Mouse (Mus musculus): Measurements from ENCODE around the gene Cpsf6. TPM values are rescaled to one million over a fixed set of nuclear protein-coding genes. Genes with fewer than 3 reads are reported as not detected.
A peak's percentile ranks its signal among the peaks of the same experiment; 100 is the strongest.

Gene Cpsf6
- total RNA-seq, 1 experiment from 2014 or later, result 129 TPM

DNA sequence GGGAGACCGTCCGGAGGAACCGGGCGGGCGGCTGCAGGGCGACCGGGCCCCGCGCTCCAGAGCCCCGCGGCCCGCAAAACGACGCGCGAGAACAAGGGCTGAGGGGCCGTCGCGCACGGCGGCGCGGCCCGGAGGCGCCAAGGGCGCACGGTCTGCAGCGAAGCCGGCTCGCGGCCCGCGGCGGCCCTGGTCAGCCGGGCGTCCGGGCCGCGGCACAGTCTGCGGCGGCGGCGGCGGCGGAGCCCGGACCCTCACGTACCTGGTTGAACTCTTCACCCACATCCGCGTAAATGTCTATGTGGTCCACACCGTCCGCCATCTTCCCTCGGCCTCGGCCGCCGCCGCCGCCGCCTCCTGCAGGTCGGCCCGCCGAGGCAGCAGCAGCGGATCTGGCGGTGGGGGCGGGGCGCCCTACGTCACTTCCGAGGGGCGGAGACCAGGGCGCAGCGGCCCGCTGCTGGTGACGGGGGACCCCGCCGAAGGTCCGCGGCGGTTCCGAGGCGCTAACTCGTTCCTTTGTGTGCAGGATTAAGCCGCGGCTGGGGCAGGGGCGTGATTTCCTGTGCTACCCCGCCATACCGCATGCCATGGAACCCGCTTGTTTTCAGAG is 3.1 kb downstream of the Cpsf6 start:
- peak; percentile 94 for ATAC-seq (ENCODE audit: extremely low read depth, insufficient number of reproducible peaks, low FRiP score, poor library complexity, severe bottlenecking)

DNA sequence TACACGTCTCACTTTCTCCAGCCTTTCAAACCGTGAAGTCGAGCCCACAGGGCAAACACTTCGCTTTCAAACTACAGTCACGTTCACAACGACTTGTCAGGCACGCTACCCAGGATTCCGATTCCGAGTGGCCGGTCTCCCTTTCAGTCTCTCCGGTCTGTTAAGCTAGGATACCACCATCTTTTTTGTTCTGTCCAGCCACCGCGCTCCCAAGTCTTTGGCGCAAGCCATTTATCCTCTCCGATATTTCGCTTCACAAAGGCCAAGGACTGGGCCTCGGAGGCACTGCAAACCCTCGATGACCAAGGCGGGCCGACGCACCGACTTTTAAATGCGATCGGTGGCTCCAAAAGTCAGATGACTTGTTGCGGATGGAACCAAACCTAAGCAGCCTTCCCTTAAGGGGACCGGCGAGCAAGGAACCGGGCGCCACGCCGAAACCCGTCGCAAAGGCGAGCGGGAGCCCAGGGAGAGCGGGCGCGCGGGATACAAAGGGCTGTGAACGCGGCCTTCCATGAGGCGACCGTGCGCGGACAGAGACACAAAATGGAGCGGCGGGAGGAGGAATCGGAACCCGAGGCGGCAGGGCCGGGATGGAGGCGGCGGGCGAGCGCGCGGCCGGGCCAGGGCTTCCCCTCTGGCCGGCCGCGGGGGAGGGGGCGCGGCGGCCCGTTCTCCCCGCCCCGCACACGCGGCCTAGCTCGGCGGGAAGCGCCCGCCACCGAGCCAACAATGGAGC is 3.8 kb downstream of the Cpsf6 start:
- ATAC-seq (ENCODE audit: extremely low read depth, insufficient number of reproducible peaks, low FRiP score, poor library complexity, severe bottlenecking), result no peak

DNA sequence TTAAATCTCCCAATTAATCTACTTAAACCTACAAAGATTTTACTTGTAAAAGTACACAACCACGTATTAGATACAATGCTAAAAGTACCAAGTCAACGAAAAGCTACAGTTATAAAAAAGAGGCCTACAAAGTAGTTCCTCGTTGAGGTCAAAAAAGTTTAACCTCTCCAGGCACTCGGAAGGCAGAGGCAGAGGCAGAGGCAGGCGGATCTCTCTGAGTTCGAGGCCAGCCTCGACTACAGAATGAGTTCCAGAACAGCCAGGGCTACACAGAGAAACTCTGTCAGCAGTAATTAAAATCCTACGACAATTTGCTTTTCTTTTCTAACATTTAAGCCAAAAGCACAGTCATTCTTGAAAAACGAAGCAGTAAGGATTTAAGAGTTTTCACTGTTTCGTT is 4.7 kb downstream of the Cpsf6 start:
- ATAC-seq (ENCODE audit: extremely low read depth, insufficient number of reproducible peaks, low FRiP score, poor library complexity, severe bottlenecking), result no peak

DNA sequence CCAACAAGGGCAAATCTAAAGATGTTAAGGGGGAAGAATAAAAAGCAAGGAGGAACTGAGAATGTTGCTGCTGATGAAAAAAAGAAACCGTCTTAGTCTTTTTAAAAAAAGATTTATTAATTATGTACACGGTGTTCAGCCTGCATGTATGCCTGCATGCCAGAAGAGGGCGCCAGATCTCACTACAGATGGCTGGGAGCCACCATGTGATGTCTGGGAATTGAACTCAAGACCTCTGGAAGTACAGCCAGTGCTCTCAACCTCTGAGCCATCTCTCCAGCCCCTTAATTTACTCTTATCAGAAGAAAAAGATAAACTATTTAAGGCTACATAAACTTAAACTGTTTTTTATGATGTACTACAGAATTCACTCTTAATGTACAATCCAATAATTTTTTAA is 16.7 kb downstream of the Cpsf6 start:
- no peak for ATAC-seq (ENCODE audit: extremely low read depth, insufficient number of reproducible peaks, low FRiP score, poor library complexity, severe bottlenecking)

DNA sequence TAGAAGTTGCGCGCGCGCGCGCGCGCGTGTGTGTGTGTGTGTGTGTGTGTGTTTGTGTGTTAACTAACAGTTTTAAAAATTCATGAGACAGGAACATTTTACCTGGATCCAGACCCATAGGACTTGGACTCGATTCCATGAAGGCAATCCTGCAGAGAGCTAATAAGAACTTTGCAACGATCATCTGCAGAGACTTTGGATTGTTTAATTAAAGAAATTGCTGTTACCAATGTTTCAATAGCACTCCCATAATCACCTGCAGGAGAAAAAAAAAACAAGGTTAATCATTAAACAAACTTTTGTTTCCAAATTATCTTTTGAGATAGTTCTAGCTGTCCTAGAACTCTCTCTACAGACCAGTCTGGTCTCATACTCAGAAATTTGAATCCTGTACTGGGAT is 20.9 kb downstream of the Cpsf6 start:
- no peak for ATAC-seq (ENCODE audit: extremely low read depth, insufficient number of reproducible peaks, low FRiP score, poor library complexity, severe bottlenecking)

DNA sequence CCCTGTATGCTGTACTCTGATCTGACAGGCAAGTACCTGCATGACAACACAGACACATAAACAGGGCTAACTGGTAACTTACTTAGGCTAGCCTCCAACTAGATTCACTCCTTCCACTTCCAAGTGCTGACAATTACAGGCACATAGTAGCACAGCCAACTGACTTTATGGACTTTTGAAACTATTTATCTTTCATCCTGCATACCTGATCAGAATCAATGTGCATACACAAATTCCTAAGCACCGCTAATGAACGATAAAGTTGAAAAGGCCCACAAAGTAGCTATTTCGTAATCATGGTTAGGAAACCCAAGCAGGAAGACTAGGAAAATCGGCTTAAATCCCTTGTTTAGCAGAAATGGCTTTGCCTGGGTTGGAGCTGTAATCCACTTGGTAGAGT is 36.8 kb downstream of the Cpsf6 start:
- no peak for ATAC-seq (ENCODE audit: extremely low read depth, insufficient number of reproducible peaks, low FRiP score, poor library complexity, severe bottlenecking)

DNA sequence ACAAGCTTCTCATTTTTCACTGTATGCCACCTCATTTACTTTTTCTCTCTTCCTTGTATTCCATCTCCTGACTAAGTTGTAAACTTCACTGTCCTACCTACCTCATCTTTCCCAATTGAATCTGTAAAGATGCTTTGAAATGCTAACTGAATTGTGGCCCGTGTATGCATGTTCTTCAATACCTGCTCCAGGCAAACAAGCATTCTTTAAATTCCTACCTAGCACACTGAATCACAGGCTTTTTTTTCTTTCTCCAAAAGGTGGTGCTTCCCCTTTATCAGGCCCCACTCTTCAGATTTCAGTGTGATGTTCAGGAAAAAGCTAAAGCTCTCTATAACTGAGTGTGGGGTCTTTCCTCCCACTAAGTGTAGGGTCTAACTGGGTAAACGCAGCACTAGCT is 37.4 kb downstream of the Cpsf6 start:
- no peak for ATAC-seq (ENCODE audit: extremely low read depth, insufficient number of reproducible peaks, low FRiP score, poor library complexity, severe bottlenecking)

DNA sequence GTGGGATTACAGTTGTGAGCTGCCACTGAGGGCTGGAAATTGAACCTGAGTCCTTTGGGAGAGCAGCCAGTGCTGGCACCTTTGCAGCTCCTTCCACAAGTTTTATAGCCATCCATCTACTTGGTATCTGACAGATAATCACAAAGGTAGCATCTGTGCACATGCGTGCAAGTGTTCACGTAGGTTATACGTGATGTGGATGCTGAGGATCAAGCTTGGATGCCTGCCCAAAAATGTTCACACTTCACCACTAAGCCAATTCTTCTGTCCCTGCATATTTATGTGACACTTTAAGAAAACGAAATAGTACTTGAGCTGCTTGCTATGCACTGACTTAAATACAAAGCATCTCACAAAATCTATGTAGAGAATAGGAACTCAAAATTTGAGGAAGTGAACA is 38.8 kb downstream of the Cpsf6 start:
- ATAC-seq (ENCODE audit: extremely low read depth, insufficient number of reproducible peaks, low FRiP score, poor library complexity, severe bottlenecking), result no peak

DNA sequence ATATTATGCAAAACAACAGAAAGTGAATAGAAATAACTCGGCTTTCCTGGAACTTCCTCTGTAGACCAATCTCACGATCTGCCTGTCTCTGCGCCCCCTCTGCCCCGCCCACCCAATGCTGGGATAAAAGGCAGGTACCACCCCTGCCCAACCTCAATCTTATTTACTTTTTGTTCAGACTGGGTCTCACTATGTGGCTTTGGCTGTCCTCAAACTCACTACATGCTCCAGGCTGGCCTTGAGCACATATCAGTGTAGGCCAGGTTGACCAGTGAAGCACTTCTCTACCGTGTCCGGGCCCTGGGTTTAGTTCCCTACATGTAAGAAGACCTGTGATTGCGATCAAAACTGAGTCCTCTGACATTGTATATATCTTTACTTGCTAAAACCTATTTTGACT is 40.6 kb downstream of the Cpsf6 start:
- no peak for ATAC-seq (ENCODE audit: extremely low read depth, insufficient number of reproducible peaks, low FRiP score, poor library complexity, severe bottlenecking)

DNA sequence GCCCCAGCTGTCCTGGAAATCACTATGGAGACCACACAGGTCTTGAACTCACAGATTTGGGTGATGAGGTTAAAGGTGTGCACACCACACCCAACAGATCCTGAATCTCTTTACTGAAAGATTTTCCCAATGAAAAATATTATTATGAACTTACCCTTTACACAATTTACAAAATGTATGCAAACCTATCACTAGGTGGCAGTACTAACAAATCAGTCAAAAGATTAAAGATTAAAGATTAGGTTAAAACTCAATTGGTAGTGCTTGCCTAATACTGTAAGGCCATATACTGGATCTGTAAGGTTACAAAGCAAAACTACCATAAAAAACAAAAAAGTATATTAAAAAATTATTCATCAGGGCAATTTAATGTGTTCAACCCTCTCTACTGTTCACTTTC is 41.9 kb downstream of the Cpsf6 start:
- ATAC-seq (ENCODE audit: extremely low read depth, insufficient number of reproducible peaks, low FRiP score, poor library complexity, severe bottlenecking), result no peak

DNA sequence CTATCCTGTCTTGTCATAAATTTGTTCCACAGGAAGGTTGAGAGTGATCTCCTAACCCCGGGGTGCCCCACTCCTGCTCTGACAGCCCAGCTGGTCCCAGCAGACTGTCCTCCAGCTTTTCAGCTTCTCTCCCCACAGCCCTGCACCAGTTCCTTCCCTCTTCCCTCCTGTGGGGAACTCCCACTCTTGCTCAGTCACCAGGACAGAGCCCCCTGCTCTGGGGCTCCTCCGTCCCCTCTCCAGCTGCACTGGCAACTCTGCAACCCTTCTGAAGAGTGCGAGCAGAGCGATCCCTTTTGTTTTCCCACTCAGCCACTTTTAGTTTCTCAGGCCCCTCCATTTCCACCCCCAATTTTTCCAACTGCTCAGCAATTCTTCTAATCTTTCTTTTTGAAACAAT is 44.2 kb downstream of the Cpsf6 start:
- no peak for ATAC-seq (ENCODE audit: extremely low read depth, insufficient number of reproducible peaks, low FRiP score, poor library complexity, severe bottlenecking)

DNA sequence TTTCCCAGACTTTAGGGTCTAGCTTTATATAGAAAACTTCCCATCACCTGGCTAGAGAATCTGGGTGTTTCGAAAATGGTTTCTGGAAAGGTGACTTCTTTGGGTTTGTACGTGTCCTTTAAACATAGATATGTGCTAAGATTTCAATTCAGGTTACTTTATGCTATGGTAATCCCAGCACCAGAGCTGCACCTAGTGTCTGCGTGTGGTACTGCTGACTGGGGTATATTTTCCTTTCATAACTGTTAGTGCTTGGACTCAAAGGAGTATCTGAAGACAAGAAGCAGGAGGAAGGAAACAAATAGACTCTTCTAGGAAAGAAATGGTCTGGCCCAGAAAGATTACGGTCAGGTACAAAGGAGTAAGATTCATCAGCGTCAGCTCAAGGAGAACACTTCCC is 49.3 kb downstream of the Cpsf6 start:
- ATAC-seq (ENCODE audit: extremely low read depth, insufficient number of reproducible peaks, low FRiP score, poor library complexity, severe bottlenecking), result peak; percentile 85

DNA sequence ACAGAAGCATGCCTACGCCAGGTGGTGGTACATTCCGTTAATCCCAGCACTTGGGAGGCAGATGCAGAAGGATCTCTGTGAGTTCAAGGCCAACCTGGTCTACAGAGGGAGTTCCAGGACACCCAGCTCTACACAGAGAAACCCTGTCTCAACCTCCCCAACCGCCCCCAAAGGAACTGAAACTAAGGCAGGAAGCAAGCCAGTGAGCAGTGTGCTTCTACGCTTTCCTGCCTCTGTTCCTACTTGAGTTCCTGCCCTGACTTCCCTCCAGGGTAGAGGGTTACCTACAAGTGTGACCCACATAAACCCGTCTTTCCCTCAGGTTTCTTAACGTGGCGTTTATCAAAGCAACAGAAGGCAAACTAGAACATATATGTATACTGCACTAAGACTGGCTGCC is 56.0 kb downstream of the Cpsf6 start:
- peak; percentile 74 for ATAC-seq (ENCODE audit: extremely low read depth, insufficient number of reproducible peaks, low FRiP score, poor library complexity, severe bottlenecking)

DNA sequence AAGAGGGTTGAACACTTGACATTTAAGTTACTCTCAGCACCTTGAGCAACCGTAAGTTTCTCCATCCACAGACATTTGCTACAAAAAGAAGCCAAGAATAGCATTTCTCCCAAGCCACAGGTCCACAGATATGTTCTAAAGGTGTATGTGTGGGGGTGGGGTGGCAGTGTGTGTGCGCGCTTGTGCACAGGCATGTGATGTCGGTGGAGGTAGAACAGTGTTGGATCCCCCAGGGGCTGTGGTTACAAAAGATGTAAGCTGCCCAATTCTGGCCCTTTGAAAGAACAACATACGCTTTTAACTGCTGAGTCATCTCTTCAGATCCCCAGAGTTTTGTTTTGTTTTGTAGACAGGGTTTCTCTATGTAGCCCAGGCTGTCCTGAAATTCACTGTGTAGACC is 57.2 kb downstream of the Cpsf6 start:
- ATAC-seq (ENCODE audit: extremely low read depth, insufficient number of reproducible peaks, low FRiP score, poor library complexity, severe bottlenecking), result no peak

DNA sequence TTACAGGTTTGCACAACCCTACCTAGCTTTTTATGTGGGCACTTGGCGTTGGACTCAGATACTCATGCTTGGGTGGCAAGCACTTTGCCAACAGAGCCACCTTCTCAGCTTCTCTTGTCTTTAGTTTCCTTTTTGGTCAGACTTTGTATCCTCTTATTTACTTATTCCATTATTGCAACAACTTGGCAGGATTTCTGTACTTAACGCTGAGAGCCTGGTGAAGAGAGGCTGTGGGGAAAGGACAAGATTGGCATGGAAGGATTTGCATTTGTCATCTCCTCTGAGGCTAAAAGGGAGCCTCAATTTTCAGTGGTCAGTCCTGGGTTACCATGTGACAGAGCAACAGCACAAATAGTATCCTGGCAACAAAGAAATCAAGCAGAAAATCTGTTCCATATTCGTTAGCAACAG is 59.2 kb downstream of the Cpsf6 start:
- no peak for ATAC-seq (ENCODE audit: extremely low read depth, insufficient number of reproducible peaks, low FRiP score, poor library complexity, severe bottlenecking)

DNA sequence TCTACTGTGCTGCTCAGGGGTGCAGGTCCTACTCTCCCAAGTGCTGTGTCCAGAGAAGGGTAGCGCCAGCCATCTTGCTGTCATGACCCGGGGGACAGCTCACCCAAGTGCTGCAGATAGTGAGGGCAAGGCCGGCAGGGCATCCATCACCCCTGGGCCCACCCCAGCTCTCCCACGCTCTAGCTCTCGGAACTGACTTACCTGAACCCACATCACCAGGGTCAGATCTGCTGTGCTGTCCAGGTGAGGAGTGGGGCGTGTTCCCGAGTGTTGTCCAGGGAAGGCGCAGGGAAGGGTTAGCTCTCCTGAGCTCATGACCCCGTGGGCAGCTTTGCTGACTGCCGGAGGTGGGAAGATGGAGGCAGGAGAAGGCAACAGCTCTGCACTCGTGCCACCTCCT is 63.4 kb downstream of the Cpsf6 start:
- ATAC-seq (ENCODE audit: extremely low read depth, insufficient number of reproducible peaks, low FRiP score, poor library complexity, severe bottlenecking), result no peak

DNA sequence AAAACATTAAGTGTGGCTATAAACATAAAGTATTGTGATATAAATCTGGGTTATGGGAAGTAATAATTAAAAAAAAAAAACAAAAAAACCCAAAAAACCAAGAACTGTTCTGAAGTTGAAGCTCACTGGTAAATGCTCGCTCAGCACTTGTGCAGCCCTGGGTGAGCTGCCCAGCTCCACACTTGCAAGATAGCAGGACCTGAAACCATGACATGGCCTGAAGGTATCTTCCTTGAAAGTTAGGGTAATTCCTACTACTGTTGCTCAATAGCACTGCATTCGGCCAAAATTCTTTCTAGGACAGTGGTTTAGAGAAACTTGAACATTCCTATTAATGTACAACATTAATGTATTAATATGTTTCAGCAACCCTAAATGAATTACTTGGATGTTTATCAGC is 66.7 kb downstream of the Cpsf6 start:
- ATAC-seq (ENCODE audit: extremely low read depth, insufficient number of reproducible peaks, low FRiP score, poor library complexity, severe bottlenecking), result no peak

DNA sequence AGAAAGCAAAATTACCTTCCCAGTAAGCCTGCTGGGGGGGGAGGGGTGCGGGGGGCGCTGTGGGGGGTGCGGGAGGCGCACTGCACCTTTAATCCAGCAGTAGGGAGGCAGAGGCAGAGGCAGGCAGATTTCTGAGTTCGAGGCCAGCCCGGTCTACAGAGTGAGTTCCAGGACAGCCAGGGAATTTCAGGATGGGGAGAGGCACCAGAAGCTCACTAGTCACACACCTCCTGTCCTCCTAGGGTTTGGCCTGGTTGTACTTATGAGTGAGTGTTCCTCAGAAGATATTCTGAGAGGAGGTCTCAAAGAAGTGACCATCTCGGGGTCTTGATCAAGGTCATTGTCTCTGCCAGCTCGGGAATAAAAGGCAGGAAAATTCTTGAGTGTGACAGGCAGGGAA is 67.6 kb downstream of the Cpsf6 start:
- ATAC-seq (ENCODE audit: extremely low read depth, insufficient number of reproducible peaks, low FRiP score, poor library complexity, severe bottlenecking), result no peak

DNA sequence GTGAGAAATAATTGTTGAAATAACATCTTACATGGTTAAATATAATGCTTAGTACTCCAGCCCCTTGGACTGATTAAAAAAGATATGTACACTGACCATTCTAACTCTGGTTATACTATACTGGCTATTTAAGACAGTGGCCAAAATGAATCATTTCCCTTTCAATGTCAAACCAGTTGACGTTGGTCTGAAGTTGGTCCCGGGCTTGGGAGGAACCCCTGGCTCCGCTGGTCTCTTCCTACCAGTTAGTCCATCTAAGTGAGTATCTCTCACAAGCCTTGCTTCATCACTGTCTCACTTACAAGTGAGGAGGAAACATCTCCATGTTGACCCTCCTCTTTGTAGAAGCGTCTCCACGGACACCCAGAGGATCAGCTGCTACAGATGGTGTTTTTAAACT is 75.4 kb downstream of the Cpsf6 start:
- no peak for ATAC-seq (ENCODE audit: extremely low read depth, insufficient number of reproducible peaks, low FRiP score, poor library complexity, severe bottlenecking)

DNA sequence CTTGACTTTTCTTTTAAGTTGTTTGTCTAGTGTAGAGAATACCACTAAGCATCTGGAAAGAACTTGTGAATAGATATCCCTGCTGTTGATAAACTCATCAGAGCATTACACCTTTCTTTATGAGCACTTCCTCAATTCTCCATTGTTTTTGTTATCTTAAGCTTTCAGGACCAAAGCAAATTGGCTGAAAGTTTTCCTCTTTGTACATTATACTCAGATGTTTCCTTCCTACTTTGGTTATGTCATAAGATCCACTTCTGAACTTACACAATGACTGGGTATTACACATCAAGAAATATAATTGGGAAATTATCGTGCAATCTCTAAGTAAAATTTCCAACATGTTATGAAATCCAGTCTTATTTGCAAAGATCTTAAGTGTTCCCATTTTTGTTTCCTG is 78.1 kb downstream of the Cpsf6 start:
- no peak for ATAC-seq (ENCODE audit: extremely low read depth, insufficient number of reproducible peaks, low FRiP score, poor library complexity, severe bottlenecking)

DNA sequence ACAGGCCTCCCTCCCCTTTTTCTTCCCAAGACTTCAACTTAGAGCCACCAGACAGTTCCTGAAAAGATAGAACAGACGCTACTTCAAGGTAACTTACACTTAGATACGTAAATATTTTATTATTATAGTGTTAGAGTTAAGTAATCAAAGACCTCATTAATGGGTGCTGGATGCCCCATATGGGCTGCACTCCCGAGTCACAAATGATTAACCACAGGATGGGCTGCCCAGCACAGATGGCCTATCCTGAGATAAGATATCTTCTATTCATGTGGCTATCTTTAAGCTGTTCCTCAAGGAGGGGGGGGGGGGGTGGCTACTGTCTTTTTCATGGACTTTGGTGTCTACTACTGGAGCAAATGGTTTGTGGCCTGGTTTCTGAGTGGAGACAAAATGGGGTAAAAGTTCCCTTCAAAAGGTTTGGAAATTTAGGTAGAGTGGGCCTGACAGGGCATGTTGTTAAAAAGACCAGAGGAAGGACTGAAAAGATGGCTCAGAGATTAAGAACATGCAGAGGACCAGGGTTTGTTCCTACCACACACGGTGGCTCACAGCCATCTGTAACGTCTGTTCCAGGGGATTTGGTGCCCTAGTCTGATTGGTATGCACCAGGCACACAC is 79.8 kb downstream of the Cpsf6 start:
- ATAC-seq (ENCODE audit: extremely low read depth, insufficient number of reproducible peaks, low FRiP score, poor library complexity, severe bottlenecking), result no peak
